Mouse (Mus musculus): Measurements from ENCODE around the gene Gm2431.
"Not testable (repeated sequence)": the region's sequence is repeated elsewhere in the genome, so short reads cannot be mapped to it uniquely, and the experiment has no call there.

DNA sequence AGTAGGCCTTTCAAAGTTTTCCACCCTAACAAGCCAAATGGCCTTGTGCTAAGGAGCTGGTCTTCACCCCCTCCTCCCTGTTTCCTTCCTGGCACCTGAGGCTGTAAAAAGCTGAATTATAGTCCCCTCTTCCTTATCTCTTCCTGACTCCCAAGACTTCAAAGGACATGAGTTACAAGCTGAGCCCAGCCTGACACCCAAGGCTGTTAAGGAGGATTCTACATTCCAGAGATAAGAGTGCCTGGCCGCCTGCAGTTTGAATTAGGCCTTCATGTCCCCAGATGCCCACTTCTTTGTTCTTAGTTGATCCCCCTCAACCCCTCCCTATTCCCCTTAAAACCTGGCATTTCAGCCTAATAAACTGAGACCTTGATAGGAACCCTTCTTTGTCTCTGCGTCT lies 24.7 kb upstream of the Gm2431 start:
- not testable (repeated sequence) for TF ChIP-seq CTCF (IDR thresholded peaks at IDR 0.05; ENCODE audit: borderline replicate concordance, control insufficient read depth, extremely low read depth, insufficient read depth, low read length, poor library complexity); POLR2A (IDR thresholded peaks at IDR 0.05; ENCODE audit: control insufficient read depth, extremely low read depth, insufficient read depth, low read length, poor library complexity)

Data from thymus, adult 2 months (tissue).